Mouse (Mus musculus) kidney, adult 2 months (tissue): ENCODE results near the gene Kbtbd12. TPM values are rescaled to one million over a fixed set of nuclear protein-coding genes. Genes with fewer than 3 reads are reported as not detected.
A peak's percentile ranks its signal among the peaks of the same experiment; 100 is the strongest.

ENCODE experiments used
- DNase-seq: peaks from one replicate; pipeline ENCODE4 v3.0.0; 2021
- H3K27ac ChIP-seq: fragments of 200-500 bp; 2 replicates; pipeline ENCODE4 v1.5.1; 2012; ENCODE audit warnings: low read depth, low read length, control low read depth, inconsistent platforms; ENCODE audit not compliant: insufficient read depth
- H3K27me3 ChIP-seq: fragments of 200-500 bp; replicated peaks from 2 replicates; pipeline ENCODE4 v1.6.1; 2012; ENCODE audit warnings: mild to moderate bottlenecking, moderate library complexity, low read length, inconsistent platforms; ENCODE audit not compliant: control insufficient read depth, insufficient read depth
- H3K36me3 ChIP-seq: fragments of 200-500 bp; 2 replicates; pipeline ENCODE4 v1.6.1; 2012; ENCODE audit warnings: mild to moderate bottlenecking, moderate library complexity, low read length, inconsistent platforms; ENCODE audit not compliant: control insufficient read depth, insufficient read depth
- H3K4me1 ChIP-seq: fragments of 200-500 bp; 2 replicates; pipeline ENCODE4 v1.6.1; 2011; ENCODE audit warnings: low read length; ENCODE audit not compliant: control insufficient read depth, insufficient read depth
- H3K4me3 ChIP-seq: fragments of 200-500 bp; 2 replicates; pipeline ENCODE4 v1.5.1; 2011; ENCODE audit warnings: mild to moderate bottlenecking, low read depth, low read length, control low read depth; ENCODE audit not compliant: insufficient read depth
- CTCF ChIP-seq: fragments of 200-500 bp; conservative IDR thresholded peaks from 2 replicates; pipeline ENCODE4 v1.5.1; 2011; ENCODE audit warnings: low read depth, mild to moderate bottlenecking, control low read depth, low read length, moderate library complexity, mixed read lengths; ENCODE audit not compliant: insufficient read depth, insufficient read length
- POLR2A ChIP-seq: fragments of 200-500 bp; IDR thresholded peaks from one replicate; pipeline ENCODE4 v1.6.1; 2011; ENCODE audit warnings: low read depth, low read length, control low read depth
- WGBS: fragments of 180-500 bp; shearing (Covaris S2); methylation state at CpG from one replicate; pipeline ENCODE4 v1.1.7; 2018; 5-methylcytosine and 5-hydroxymethylcytosine counted together
- polyA plus RNA-seq: library from polyadenylated mRNA; depleted of rRNA; stranded (reverse); fragments of >200 nt; gene quantifications from 2 replicates; pipeline ENCODE4 v1.2.3, GENCODE M21; 2012

Kbtbd12 gene
- polyA plus RNA-seq, 1 experiment: 0.44 TPM

DNA sequence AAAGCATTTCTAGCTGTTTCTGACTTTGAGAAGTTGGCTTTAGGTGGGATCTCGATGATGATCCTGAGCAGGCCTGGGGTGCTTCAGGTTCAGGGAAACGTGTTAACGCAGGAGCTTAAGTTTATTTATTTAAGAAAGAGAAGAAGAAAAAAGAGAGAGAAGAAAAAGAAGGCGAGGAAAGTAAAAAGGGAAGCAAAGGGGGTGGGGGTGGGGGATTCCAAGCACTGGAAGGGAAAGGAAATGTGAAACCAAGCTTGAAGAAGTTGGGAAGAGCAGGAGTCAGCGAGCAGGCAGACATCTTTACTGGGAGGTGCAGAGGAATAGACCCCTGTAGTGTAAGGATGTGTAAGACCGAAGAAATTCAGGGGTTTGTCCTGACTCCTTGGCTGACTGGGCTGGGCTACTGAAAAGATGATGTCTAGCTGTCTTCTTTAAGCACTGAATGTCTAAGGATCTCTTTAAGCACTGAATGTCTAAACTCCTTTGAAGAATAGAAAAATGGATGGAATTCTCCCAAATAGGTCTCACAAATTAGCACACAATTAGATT, 1.7 kb upstream of the Kbtbd12 start:
- no peak for DNase-seq
- Histone ChIP-seq H3K36me3 (no peaks in the 10 kb centered on the region), H3K27me3 (no peaks in the 10 kb centered on the region), H3K4me3 (no peak overlapping the region), H3K27ac (no peak overlapping the region), H3K4me1 (no peaks in the 10 kb centered on the region)
- WGBS: 67% methylated on average over 6 of the region's 6 CpGs
- TF ChIP-seq POLR2A (no peak), CTCF (no peak)

DNA sequence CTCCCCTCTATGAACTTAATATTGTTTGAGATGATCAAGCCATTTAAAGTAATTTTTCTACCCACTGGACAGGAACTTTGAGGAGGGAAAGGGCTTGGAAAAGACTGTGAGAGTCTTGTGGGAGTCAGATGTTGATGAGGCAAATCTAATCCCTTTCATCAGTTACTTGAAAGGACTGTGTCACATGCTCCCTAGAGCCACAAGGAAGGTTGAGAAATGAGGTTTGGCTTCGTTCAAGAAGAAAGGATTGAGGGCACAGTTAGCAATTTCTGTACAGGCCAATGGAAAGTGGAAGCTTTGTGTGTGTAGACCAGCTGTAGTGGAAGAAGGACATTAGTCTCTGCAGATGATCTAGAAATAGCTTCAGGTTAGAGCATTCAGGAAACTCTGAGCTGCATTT, 1.2 kb upstream of the Kbtbd12 start:
- Histone ChIP-seq H3K36me3 (no peaks in the 10 kb centered on the region), H3K4me1 (no peaks in the 10 kb centered on the region), H3K27ac (no peak overlapping the region), H3K4me3 (no peak overlapping the region), H3K27me3 (no peaks in the 10 kb centered on the region)
- WGBS: 77% methylated on average over 1 of the region's 1 CpGs
- DNase-seq: no peak
- no peak for TF ChIP-seq POLR2A
- TF ChIP-seq CTCF: no peak

DNA sequence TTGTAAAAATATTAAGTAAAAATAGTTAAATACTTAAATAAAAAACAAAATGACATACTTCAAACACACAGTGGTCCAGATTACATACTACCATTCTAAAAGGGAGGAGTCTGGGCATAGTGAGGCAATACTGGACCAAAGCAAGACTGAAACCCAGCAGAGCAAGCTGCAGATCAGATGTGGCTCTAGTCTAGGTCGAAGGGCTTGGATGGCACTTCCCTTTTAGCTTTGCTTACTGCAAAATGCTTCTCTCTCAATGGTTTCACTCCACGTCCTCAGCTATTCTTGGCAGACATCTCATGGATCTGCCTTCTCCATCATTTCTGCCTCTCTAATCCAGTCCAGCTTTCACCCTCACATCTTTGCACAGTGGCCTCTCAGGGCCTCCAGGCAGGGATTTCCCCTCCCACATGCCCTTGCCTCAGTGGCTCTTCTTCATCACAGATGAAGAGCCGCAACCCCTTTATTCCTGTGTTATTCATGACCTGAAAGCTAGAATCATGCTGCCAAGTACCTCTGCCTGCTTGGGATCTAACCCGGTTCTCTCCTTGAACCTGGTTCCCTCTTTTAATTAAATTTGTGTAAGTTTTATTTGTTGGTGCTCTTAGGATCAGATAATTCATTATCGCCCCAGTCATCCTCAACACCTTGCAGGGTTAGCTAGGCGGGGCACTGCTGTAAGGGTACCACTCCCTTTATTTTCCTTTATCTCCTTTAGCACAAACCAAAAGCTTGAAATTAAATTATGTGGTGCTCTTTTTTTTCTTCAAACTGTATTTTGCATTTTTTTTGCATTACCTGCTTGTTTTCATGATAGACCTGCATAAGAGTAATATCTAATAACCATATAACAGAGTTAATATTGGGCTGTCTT, 1.6 kb downstream of the Kbtbd12 start:
- H3K4me3 ChIP-seq: no peak overlapping the region
- no peaks in the 10 kb centered on the region for H3K36me3 ChIP-seq
- TF ChIP-seq CTCF (no peak), POLR2A (no peak)
- no peak for DNase-seq
- WGBS: 94% methylated on average over 6 of the region's 6 CpGs
- H3K27me3 ChIP-seq: no peaks in the 10 kb centered on the region
- H3K4me1 ChIP-seq: no peaks in the 10 kb centered on the region
- H3K27ac ChIP-seq: no peak overlapping the region

DNA sequence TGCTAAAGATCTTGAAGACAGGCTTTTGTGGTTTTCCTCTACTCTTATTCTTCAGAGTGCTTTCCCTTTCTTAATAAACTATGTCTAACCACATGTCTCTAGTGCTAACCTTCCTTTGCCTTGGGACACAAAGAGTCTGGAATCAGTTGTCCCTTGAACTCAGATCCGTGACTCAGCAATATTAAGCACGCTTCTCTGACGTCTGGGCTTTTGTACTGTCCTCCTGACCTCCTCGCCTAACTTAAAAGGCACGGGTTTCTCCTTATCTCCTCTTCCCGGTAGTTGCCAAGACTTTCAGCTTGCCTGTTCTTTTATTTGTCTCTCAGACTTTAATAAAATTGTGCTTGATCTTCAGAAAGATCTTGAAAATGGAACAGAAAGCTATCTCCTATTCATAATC, 6.5 kb downstream of the Kbtbd12 start:
- WGBS: 62% methylated on average over 6 of the region's 6 CpGs
- peak; percentile 14 for DNase-seq

DNA sequence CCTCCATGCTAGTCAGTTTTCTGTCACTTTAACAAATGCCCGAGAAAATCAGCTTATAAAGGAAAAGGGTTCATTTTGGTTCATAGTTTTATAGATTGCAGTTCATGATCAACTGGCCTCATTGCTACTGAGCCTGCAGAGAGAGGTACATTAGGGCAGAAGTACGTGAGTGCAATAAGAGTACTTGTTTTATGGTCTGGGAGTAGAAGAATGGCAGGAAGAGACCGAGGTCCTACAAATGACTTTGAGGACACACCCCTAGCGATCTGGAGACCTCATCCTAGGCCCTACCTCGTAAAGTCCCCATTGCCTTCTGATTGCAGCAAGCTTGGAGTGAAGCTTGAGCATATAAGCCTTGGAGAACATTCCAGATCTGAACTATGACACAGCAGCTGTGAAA, 7.2 kb downstream of the Kbtbd12 start:
- H3K4me3 ChIP-seq: no peak overlapping the region
- DNase-seq: no peak
- no peaks in the 10 kb centered on the region for H3K36me3 ChIP-seq
- TF ChIP-seq POLR2A (no peak), CTCF (no peak)
- no peaks in the 10 kb centered on the region for H3K27me3 ChIP-seq
- H3K27ac ChIP-seq: no peak overlapping the region
- 55% methylated on average over 5 of the region's 5 CpGs for WGBS
- H3K4me1 ChIP-seq: no peaks in the 10 kb centered on the region

More for the DNA sequence above, 6.5 kb downstream of the Kbtbd12 start:
- Histone ChIP-seq H3K27ac (no peak overlapping the region), H3K36me3 (no peaks in the 10 kb centered on the region), H3K27me3 (no peaks in the 10 kb centered on the region), H3K4me1 (no peaks in the 10 kb centered on the region), H3K4me3 (no peak overlapping the region)
- TF ChIP-seq POLR2A (no peak), CTCF (no peak)

DNA sequence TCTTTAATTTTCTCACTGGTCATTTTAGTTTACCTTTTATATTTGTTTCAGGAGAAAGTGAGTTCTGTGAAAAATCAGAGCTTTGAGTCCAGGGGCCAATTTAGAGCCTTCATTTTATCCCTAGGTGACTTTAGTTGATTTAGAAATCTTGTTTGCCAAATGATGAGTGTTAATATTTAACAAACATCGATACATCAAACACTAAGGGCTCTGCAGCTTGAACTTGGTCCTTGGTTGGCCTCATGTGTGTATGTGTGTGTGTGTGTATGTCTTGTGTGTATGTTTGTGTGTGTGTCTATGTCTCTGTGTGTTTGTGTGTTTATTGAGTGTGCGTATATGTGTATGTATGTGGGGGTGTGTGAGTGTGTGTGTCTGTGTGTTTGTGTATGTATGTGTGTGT, 7.9 kb downstream of the Kbtbd12 start:
- H3K4me1 ChIP-seq: no peaks in the 10 kb centered on the region
- H3K4me3 ChIP-seq: no peak overlapping the region
- H3K27ac ChIP-seq: no peak overlapping the region
- H3K27me3 ChIP-seq: no peaks in the 10 kb centered on the region
- no peak for DNase-seq
- H3K36me3 ChIP-seq: no peaks in the 10 kb centered on the region
- WGBS: 67% methylated on average over 2 of the region's 2 CpGs
- no peak for TF ChIP-seq CTCF
- TF ChIP-seq POLR2A: no peak

DNA sequence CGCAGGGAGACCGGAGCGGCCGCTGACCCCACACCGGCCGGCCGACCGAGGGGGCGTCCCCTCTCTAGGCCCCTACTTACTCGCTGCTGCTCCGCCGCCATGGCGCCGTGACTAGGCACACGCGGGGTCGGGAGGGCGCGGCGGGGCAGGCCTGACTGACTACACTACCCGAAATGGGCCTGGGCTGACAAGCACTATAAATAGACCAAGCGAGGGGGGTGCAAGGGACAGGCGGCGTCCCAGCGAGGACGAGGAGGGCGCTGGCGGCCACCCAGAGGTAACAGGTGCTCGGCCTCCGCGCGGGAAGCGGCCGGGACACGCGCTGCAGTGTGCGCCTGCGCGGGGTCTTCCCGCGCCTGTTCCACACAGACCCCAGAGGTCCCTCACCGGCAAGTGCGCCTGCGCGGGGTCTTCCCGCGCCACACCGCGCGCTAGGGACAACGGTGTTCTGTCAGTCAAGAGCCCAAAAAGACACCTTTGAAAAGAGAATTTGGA, 10.4 kb downstream of the Kbtbd12 start:
- 1% methylated on average over 51 of the region's 51 CpGs for WGBS
- TF ChIP-seq CTCF (no peak), POLR2A (no peak)
- Histone ChIP-seq H3K27ac (no peak overlapping the region), H3K4me3 (peak overlapping the region; percentile 46), H3K4me1 (no peaks in the 10 kb centered on the region), H3K36me3 (no peaks in the 10 kb centered on the region), H3K27me3 (no peaks in the 10 kb centered on the region)
- DNase-seq: peak; percentile 56
